Mouse (Mus musculus) erythroblast, embryonic 14.5 days (primary cell): Measurements from ENCODE around the gene Gm49450.

ENCODE experiments used
- GATA1 ChIP-seq: IDR thresholded peaks from 2 replicates; pipeline ENCODE4 v1.6.1; 2012; ENCODE audit warnings: low read length, inconsistent platforms, mixed read lengths
- TAL1 ChIP-seq: IDR thresholded peaks from 3 replicates; pipeline ENCODE4 v1.6.1; 2012; ENCODE audit warnings: low read length, inconsistent platforms, mixed read lengths

- no peak for TF ChIP-seq TAL1
- no peak for TF ChIP-seq GATA1
Observed at GRCm38 (mm10) chr15:98993093-98993793, 39.9 kb upstream of the Gm49450 start.
